Mouse (Mus musculus) forebrain, embryonic 13.5 days (tissue): ENCODE data around the gene Iars2. TPM values are rescaled to one million over a fixed set of nuclear protein-coding genes. Genes with fewer than 3 reads are reported as not detected.
A peak's percentile ranks its signal among the peaks of the same experiment; 100 is the strongest.

ENCODE experiments used
- ATAC-seq: fragments of 200-750 bp; cut with Nextera tagmentation; 2 replicates; pipeline ENCODE4 v1.8.0; 2017
- H3K27ac ChIP-seq: fragments of 300-500 bp; sonication (generic); 2 replicates; pipeline ENCODE4 v1.5.1; 2015; ENCODE audit warnings: inconsistent platforms, mild to moderate bottlenecking, moderate library complexity
- H3K27me3 ChIP-seq: fragments of 300-500 bp; sonication (generic); 2 replicates; pipeline ENCODE4 v1.6.1; 2015; ENCODE audit warnings: mild to moderate bottlenecking, inconsistent platforms
- H3K36me3 ChIP-seq: fragments of 300-500 bp; sonication (generic); 2 replicates; pipeline ENCODE4 v1.6.1; 2015; ENCODE audit warnings: mild to moderate bottlenecking, inconsistent platforms; ENCODE audit not compliant: poor library complexity, severe bottlenecking
- H3K4me1 ChIP-seq: fragments of 300-500 bp; sonication (generic); 2 replicates; pipeline ENCODE4 v1.6.1; 2015; ENCODE audit warnings: inconsistent platforms
- H3K4me2 ChIP-seq: fragments of 300-500 bp; sonication (generic); 2 replicates; pipeline ENCODE4 v1.6.1; 2015; ENCODE audit warnings: inconsistent platforms, mild to moderate bottlenecking, moderate library complexity
- H3K4me3 ChIP-seq: fragments of 300-500 bp; sonication (generic); 2 replicates; pipeline ENCODE4 v1.5.1; 2015; ENCODE audit warnings: mild to moderate bottlenecking, inconsistent platforms
- H3K9ac ChIP-seq: fragments of 300-500 bp; sonication (generic); 2 replicates; pipeline ENCODE4 v1.6.1; 2015; ENCODE audit warnings: mild to moderate bottlenecking, inconsistent platforms
- H3K9me3 ChIP-seq: fragments of 300-500 bp; sonication (generic); replicated peaks from 2 replicates; pipeline ENCODE4 v1.6.1; 2016; ENCODE audit warnings: inconsistent platforms
- WGBS: fragments of 180-500 bp; shearing (Covaris S2); methylation state at CpG from one replicate; pipeline ENCODE4 v1.1.7; 2015; 5-methylcytosine and 5-hydroxymethylcytosine counted together
- polyA plus RNA-seq: library from polyadenylated mRNA; unstranded; fragments of >200 nt; fragmentation: Nextera tagmentation; extraction: Ambion mirVana; gene quantifications from 2 replicates; pipeline ENCODE4 v1.2.1, GENCODE M21; 2015

The Iars2 gene
- polyA plus RNA-seq, 1 experiment from 2014 or later = 18.0 TPM

DNA sequence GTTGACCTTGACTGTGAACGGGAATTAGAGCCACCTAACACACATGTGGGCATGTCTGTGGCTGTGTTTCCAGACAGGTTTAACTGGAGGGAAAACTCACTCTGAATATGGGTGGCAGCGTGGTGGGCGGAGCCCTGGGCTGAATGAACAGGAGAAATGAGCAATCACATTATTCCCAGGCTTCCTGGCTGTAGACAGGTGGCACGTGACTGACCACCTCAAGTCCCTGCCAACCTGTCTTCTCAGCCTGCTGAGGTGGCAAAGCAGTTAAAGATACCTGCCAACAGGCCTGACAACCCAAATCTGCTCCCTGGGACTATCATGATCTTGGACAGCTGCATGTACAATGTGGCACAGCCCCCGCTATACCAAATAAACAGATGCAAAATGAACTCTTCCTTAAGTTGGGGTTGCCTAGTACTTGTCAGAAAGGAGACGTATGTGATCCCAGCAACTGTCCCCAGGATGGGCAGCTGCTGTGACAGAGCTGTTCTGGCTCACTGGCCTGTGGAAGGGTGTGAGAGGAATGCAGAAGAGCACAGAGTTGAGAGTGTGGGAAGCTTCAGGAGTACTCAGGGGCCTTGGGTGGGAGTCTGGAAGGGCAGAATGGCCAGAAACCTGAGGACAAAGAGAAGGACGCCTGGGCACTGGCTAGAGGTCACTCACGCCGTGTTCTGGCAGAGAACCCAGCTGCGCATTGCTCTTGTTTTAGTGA is 36.4 kb downstream of the Iars2 start:
- Histone ChIP-seq H3K4me3 (no peak overlapping the region), H3K9ac (no peak overlapping the region), H3K27me3 (no peaks in the 10 kb centered on the region), H3K4me2 (no peak overlapping the region), H3K4me1 (no peaks in the 10 kb centered on the region), H3K27ac (no peak overlapping the region), H3K9me3 (no peaks in the 10 kb centered on the region), H3K36me3 (peaks cover 80% of the 10 kb centered on the region)
- WGBS = 90% methylated on average over 10 of the region's 10 CpGs
- ATAC-seq = no peak

DNA sequence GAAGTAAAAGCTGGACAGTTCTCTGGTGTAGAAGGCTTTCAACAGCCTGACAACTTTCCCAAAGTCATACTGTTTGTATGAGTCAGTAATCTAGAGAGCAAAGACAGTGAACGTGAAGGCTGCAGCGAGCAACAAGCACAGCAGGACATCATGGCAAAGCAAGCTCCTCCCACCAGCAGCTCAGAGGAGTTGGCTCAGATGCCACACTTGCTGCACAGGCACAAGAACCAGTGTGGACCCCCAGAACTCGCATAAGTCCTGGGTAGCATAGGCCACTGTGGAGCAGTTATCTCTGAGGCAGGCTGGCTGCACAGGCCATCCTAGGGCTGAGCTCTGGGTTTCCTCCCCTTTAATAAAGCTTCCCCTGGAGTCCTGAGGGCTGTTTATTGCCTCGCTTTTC is 37.9 kb downstream of the Iars2 start:
- H3K4me2 ChIP-seq = no peak overlapping the region
- no peak overlapping the region for H3K4me3 ChIP-seq
- H3K9ac ChIP-seq = no peak overlapping the region
- H3K36me3 ChIP-seq = peaks cover 79% of the 10 kb centered on the region
- 78% methylated on average over 4 of the region's 4 CpGs for WGBS
- no peaks in the 10 kb centered on the region for H3K27me3 ChIP-seq
- H3K27ac ChIP-seq = no peak overlapping the region
- no peak for ATAC-seq
- no peaks in the 10 kb centered on the region for H3K9me3 ChIP-seq
- no peaks in the 10 kb centered on the region for H3K4me1 ChIP-seq

DNA sequence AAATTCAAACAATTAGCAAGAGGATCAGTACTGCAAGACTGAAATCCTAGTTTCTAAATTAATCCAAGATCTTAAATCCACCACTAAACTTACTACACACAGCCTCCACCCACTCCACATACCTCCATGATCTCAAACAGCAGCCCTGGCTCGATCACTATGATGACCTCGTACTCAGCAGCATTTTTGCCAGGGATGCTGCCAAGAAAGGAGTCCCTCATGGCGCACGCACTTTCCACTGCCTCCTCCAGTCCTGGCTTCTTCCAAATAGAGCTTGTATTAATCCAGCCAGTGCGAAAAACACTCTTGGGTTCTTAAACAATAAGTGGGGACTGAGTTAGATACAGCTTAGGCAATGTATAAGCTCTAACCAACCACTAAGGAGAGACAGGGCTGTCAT is 40.0 kb downstream of the Iars2 start:
- Histone ChIP-seq H3K27me3 (no peaks in the 10 kb centered on the region), H3K9me3 (no peaks in the 10 kb centered on the region), H3K4me3 (no peak overlapping the region), H3K27ac (no peak overlapping the region), H3K9ac (no peak overlapping the region), H3K36me3 (peaks cover 80% of the 10 kb centered on the region), H3K4me1 (peaks cover 15% of the 10 kb centered on the region), H3K4me2 (no peak overlapping the region)
- WGBS = 85% methylated on average over 5 of the region's 5 CpGs
- ATAC-seq = no peak

DNA sequence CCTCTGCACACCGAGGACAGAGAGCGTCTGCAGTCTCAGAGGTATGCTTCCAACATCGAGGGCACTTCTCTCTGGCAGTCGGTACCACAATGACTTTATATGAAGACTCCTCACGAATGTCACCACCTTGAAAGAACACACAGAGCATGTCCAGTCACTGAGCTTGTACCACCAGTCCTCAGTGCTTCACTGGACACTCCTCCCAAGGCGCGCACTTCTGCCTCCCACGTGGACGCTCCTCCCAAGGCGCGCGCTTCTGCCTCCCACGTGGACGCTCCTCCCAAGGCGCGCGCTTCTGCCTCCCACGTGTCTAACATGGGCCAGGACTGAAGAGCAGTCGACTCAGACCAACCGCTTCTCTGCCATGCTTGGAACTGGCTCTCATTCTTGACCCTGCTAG is 42.1 kb downstream of the Iars2 start:
- WGBS = 95% methylated on average over 20 of the region's 20 CpGs

DNA sequence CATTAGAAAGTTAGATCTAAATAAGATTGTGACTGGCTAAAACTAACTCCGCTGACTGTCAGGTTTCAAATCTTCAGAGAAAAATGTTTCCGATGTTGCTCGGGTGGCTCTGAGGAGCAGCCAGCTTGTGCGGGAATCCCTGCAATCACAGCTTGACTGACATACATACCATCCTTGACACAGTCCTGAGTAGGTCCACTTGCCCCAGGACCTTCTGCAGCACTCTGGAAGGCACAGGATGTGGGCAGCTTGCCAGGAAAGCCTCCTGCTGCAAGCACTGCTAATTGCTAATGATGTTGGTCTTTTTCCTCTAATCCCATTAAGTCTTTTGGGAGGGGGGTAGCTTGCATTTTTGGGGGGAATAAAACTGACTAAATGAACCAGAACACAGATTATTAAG is 44.0 kb downstream of the Iars2 start:
- no peak overlapping the region for H3K4me3 ChIP-seq
- no peaks in the 10 kb centered on the region for H3K27me3 ChIP-seq
- WGBS = 79% methylated on average over 4 of the region's 4 CpGs
- H3K27ac ChIP-seq = peak overlapping the region; percentile 36; the same call in 1 of the 2 replicates
- H3K4me2 ChIP-seq = no peak overlapping the region
- peak; percentile 87 for ATAC-seq
- H3K9me3 ChIP-seq = no peaks in the 10 kb centered on the region
- peaks cover 77% of the 10 kb centered on the region for H3K36me3 ChIP-seq
- no peak overlapping the region for H3K9ac ChIP-seq
- H3K4me1 ChIP-seq = peaks cover 16% of the 10 kb centered on the region

More for the DNA sequence above, 42.1 kb downstream of the Iars2 start:
- no peak overlapping the region for H3K4me3 ChIP-seq
- no peak overlapping the region for H3K9ac ChIP-seq
- H3K4me2 ChIP-seq = no peak overlapping the region
- H3K27me3 ChIP-seq = no peaks in the 10 kb centered on the region
- no peaks in the 10 kb centered on the region for H3K9me3 ChIP-seq
- H3K4me1 ChIP-seq = peaks cover 16% of the 10 kb centered on the region
- H3K36me3 ChIP-seq = peaks cover 79% of the 10 kb centered on the region
- no peak for ATAC-seq
- no peak overlapping the region for H3K27ac ChIP-seq

DNA sequence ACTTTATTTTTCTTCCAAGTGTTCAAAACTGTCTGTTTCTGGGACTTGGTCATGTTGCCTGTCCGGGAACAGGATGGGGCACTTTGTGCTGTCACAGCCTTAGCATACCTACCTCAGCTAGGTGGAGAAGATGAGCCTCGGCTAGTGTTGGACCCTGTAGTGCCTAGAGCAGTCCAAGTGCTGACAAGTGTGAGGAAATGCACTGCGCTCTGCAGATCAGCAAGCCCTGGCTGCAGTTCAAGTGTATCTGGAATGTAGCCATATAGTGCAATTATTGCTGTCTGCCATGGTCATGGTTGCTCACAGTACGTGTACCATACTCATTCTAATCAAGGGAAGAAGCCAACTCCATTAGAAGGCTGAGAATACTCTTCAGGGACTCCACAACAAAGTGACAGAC is 44.5 kb downstream of the Iars2 start:
- Histone ChIP-seq H3K4me2 (no peak overlapping the region), H3K27ac (peak overlapping the region; percentile 36; the same call in 1 of the 2 replicates), H3K36me3 (peaks cover 77% of the 10 kb centered on the region), H3K27me3 (no peaks in the 10 kb centered on the region), H3K9me3 (no peaks in the 10 kb centered on the region), H3K9ac (no peak overlapping the region), H3K4me1 (peaks cover 16% of the 10 kb centered on the region), H3K4me3 (no peak overlapping the region)
- WGBS = 48% methylated on average over 4 of the region's 4 CpGs
- ATAC-seq = peak; percentile 78

DNA sequence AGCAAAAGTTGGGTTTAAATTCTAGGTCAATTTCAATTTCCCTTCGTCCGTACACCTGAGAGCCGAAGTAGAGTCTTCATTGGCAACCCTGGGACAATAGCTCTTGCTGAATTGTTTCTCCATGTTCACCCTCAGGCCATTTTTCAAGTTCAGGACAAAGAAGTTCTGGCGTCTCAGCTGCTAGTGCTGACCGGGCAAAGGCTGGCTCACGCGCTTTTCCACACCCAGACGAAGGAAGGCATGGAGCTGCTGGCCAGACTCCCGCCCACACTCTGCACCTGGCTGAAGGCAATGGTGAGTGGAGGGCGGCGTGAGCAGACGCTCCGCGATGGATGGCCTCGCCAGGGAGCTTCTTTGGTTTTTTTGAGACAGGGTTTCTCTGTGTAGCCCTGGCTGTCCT is 45.9 kb downstream of the Iars2 start:
- H3K9me3 ChIP-seq = no peaks in the 10 kb centered on the region
- WGBS = 92% methylated on average over 15 of the region's 15 CpGs
- H3K36me3 ChIP-seq = peaks cover 91% of the 10 kb centered on the region
- H3K4me2 ChIP-seq = no peak overlapping the region
- H3K9ac ChIP-seq = no peak overlapping the region
- H3K4me3 ChIP-seq = no peak overlapping the region
- ATAC-seq = no peak
- no peak overlapping the region for H3K27ac ChIP-seq
- H3K4me1 ChIP-seq = peaks cover 16% of the 10 kb centered on the region
- H3K27me3 ChIP-seq = no peaks in the 10 kb centered on the region

DNA sequence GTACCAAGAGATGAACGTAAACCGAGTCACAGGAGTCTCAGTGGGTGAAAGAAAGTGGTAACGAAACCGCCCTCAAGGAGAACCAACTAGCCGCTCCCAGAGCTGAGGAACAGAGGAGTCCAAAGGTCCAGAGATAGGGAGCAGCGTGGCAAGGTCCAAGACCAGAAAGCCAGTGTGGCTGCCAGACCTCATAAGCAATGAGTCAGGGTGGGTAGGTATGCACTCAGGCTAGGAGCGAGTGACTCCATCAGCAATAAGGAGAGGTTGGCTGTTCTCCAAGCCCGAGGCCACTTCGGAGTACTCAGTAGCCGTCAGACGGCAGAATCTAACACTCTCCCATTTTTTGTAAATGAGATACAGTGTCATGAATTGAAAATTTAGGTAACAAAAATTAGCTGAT is 46.4 kb downstream of the Iars2 start:
- Histone ChIP-seq H3K27ac (no peak overlapping the region), H3K27me3 (no peaks in the 10 kb centered on the region), H3K4me3 (no peak overlapping the region), H3K9me3 (no peaks in the 10 kb centered on the region), H3K9ac (no peak overlapping the region), H3K4me2 (no peak overlapping the region), H3K36me3 (peaks cover 91% of the 10 kb centered on the region), H3K4me1 (peaks cover 16% of the 10 kb centered on the region)
- no peak for ATAC-seq
- WGBS = 93% methylated on average over 11 of the region's 11 CpGs

DNA sequence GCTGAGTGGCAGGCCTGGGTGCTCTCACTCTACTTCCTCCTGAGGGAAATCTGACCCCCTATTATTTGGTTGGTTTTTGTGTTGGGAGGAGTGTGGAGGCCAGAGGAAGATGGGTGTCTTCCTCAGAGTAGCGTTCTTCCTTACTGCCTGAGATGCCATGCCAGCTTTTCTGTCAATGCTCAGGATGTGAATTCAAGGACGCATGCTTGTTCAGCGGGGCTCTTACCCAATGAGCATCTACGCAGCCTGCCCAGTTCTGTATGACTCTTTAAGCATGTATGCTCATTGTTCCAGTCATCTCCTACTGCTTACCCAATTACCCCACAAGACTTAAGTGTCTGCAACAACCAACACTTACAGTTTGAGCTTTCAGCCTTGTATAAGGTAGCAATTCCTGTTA is 48.6 kb downstream of the Iars2 start:
- H3K4me1 ChIP-seq = peaks cover 11% of the 10 kb centered on the region
- no peaks in the 10 kb centered on the region for H3K9me3 ChIP-seq
- H3K4me2 ChIP-seq = no peak overlapping the region
- no peak overlapping the region for H3K4me3 ChIP-seq
- no peak for ATAC-seq
- H3K27me3 ChIP-seq = no peaks in the 10 kb centered on the region
- peaks cover 92% of the 10 kb centered on the region for H3K36me3 ChIP-seq
- H3K27ac ChIP-seq = no peak overlapping the region
- 97% methylated on average over 4 of the region's 4 CpGs for WGBS
- no peak overlapping the region for H3K9ac ChIP-seq

DNA sequence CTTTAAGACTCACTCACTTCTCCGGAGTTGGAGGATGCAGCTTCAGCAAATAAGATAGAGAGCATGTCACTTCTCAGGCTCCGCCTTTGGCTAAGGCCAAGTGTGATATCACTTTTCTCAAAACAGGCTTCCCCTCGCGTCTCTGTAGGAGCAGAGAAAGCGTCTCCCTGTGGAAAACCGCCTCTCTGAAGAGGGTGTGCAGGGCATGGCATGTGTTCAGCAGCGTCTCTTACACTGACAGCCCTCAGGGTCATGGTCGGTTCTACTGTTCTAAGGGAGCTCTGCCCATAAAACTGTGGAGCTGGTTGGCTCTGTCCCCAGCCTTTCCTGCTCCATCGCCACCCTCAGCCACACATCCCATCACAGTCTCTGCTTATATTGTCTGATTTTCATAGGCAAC is 49.9 kb downstream of the Iars2 start:
- Histone ChIP-seq H3K4me2 (no peak overlapping the region), H3K27me3 (no peaks in the 10 kb centered on the region), H3K9ac (no peak overlapping the region), H3K27ac (no peak overlapping the region), H3K4me3 (no peak overlapping the region), H3K9me3 (no peaks in the 10 kb centered on the region), H3K4me1 (peaks cover 2% of the 10 kb centered on the region; the same call in 1 of the 2 replicates), H3K36me3 (peaks cover 90% of the 10 kb centered on the region)
- WGBS = 90% methylated on average over 9 of the region's 9 CpGs
- ATAC-seq = no peak

DNA sequence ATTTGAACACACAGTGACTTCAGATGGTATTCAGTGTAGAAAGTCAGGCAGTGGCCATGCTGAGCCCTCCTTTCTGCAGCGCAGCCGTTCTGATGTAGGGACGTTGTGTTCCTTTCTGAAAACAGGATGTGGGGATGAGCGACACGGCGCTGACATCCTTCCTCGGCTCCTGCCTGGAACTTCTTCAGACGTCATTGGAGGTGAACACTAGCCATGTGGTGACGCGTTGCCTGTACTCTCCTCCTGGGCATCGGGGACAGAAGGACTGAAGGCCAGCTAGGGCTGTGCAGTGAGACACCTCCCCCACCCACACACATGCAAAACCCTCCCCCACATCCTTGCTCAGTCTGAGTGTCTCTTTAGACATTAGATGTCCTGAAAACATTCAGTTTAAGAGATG is 52.2 kb downstream of the Iars2 start:
- no peak overlapping the region for H3K9ac ChIP-seq
- no peak overlapping the region for H3K4me3 ChIP-seq
- H3K4me1 ChIP-seq = no peaks in the 10 kb centered on the region
- no peak overlapping the region for H3K4me2 ChIP-seq
- ATAC-seq = no peak
- peaks cover 86% of the 10 kb centered on the region for H3K36me3 ChIP-seq
- 0 out of 2 replicates have a peak, but pooled peaks cover 2% of the 10 kb centered on the region for H3K9me3 ChIP-seq
- no peaks in the 10 kb centered on the region for H3K27me3 ChIP-seq
- H3K27ac ChIP-seq = no peak overlapping the region
- WGBS = 92% methylated on average over 11 of the region's 11 CpGs

DNA sequence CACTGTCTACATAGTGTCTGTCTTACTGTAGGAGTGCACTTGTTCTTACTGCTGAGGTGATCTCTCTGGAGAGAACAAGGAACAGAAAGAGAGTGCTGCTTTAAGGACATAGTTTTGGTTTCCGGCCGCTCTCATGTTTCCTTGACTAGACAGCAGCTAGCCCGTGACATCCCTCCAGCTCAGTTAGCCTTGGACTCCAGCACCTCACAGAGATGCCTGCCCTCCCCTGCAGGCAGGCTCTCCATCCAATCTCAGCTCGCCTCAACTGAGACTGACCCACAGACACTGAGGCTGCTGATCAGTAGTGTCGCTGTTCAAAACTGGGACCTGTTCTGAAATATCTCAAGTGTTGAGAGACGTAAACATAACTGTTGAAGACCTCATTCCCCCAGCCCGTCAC is 53.2 kb downstream of the Iars2 start:
- no peak for ATAC-seq
- H3K36me3 ChIP-seq = peaks cover 88% of the 10 kb centered on the region
- H3K9ac ChIP-seq = no peak overlapping the region
- no peak overlapping the region for H3K4me3 ChIP-seq
- no peaks in the 10 kb centered on the region for H3K4me1 ChIP-seq
- H3K27me3 ChIP-seq = no peaks in the 10 kb centered on the region
- 93% methylated on average over 7 of the region's 7 CpGs for WGBS
- no peak overlapping the region for H3K27ac ChIP-seq
- no peak overlapping the region for H3K4me2 ChIP-seq
- 0 out of 2 replicates have a peak, but pooled peaks cover 2% of the 10 kb centered on the region for H3K9me3 ChIP-seq
